Mouse (Mus musculus) cerebellum, postnatal 4 days (tissue): Measurements from ENCODE around the gene Rbfox3.

Experiments used
- DNase-seq, 2 experiments: peaks; one replicate each; pipeline ENCODE4 v3.0.0; 2022; ENCODE audit warnings: low spot score in 2 of 2, mixed read lengths in 1 of 2

Gene Rbfox3

DNA sequence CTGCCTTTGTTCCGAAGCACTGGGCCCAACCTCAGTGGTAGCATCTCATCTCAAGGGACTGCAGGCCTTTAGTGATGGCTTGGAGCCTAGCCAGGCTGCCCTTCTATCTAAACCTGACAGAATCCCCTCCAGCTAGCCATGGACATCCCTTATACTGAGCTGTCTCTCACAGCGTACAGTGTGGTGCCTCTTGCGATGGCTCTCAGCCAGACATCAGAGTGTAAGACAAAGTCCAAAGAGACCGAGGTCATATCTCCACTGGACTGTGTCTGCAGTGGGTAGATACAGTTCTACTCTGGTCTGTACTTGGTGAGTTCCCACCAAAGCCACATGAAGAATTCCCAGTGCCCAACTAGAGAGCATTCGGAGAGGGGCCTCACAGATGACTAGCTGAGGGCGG is 240.2 kb downstream of the Rbfox3 start:
- DNase-seq = no peak

DNA sequence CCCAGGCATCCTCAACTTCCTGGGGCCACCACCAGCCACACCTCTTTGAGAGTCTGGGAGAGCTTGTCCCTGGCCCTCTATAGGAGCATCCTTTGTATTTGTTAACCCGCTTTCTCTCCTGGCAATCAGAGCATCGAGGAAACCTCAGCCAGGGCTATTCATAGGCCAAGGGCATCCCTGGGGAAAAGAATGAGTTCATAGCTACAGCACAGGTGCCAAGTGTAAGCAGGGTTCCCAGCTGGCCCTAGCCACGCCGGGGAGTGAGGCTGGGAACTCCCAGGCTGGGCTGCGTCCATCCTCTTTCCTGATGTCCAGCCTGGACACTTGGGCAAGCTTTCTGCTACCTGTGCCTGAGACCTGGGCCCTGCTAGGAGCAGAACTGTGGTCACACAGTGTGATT is 241.6 kb downstream of the Rbfox3 start:
- DNase-seq = peak in 1 of 2 experiments; percentile 31

DNA sequence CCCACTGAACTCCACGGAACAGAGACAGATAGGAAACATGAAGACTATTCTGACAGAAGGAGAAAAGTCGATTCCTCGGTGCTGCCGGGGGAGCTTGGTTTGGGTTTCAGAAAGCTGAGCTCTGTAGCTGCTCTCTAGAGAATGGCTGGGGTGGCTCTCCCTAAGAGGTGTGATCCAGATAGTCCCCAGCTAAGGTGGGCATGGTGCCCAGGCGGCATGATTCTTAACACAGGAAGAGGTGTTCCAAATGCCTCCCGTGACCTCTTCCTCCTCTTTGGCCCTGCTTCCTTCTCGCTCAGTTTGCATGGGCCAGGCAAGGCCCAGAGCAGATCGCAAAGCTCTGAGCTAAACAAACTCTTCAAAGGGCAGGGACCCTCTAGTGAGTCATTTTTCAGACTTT is 243.0 kb downstream of the Rbfox3 start:
- DNase-seq = no peak

DNA sequence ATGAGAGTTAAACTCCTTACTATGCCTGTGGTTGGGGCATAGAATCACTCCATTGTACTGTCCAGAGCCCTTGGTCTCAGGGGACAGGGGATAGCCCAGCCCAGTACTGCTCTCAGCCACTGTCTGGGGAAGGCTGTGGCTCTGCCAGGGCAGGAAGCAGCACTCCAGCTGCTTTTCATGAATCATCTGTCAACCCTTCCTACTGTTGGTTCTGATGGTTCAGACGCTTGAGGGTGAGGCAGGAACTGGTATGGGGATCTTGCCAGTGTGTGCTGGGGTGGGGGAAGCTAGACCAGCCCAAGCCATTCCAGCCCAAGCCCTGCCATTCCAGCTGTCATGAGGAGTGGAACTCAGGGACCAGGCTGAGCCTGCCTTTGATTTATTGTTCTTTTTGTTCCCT is 243.5 kb downstream of the Rbfox3 start:
- DNase-seq = no peak

DNA sequence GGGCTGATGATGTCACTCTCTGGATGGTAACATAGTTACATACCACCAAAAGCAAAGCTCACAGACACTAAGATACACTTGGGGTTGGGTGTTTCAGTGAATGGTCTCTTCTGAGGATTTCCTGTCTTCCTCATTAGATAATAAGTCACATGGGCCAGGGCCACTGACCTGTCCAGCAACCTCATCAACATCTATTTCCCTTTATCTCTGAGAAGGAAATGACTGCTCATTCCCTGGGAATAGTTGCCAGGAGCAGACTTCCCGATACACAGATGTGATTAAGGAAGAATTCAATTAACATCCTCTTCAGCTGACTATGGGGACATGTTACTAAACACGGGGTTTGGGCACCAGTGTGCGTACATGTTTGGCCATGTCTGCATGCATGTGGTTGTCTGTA is 245.2 kb downstream of the Rbfox3 start:
- no peak for DNase-seq

DNA sequence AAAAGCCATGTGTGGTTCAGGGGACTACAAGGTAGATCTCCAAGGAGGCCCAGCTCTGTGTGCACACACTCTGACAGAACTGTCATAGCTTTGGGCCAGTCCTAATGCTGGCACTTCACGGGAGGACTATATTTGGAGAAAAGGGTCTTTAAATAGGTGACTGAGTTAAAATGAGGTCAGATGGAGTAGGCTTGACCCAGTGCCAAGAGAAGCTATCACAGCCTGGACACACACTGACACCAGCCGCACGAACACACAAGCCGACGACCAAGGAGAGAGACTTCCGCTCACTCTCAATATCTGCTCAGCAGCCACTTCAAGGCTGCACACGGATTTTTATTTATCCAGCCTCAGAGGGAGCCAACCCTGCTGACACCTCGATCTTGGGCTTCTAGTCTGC is 248.1 kb downstream of the Rbfox3 start:
- DNase-seq = no peak

DNA sequence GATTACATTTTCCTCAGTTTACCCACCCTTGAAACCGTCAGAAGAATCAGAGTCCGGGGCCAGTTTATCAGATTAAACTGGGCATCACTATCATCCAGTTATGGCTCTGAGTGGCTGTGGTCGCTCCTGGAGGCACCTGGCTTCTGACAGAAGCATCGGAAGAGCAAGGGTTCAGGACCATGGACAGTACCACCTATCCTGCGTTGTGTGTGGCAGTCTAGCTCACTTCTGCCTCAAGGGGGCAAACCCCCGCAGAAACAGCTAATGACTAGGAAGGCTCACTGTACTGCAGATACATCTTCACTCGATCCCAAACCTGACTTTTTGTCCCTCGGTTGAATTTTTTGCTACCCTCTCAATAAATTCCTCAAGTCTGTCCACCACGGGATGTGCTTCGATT is 252.1 kb downstream of the Rbfox3 start:
- DNase-seq = no peak

DNA sequence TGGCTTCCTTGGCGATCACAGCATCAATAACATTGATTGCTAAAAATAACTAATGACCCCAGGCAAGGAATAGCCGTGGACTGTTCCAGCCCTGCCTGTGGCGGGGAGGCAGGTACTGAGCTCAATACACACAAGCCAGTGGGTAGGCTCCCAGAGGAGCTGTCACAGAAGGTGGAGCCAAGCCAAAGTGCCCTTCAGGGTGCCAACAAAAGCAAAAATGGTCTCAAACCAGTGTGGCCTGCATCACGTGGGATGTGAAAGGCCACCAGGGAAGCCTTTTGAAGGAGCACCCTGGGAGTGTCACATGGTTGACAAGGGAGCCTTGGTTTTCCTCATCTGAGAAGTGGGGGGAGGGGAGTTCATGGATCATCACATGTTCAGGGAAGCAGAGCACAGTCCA is 255.6 kb downstream of the Rbfox3 start:
- no peak for DNase-seq

DNA sequence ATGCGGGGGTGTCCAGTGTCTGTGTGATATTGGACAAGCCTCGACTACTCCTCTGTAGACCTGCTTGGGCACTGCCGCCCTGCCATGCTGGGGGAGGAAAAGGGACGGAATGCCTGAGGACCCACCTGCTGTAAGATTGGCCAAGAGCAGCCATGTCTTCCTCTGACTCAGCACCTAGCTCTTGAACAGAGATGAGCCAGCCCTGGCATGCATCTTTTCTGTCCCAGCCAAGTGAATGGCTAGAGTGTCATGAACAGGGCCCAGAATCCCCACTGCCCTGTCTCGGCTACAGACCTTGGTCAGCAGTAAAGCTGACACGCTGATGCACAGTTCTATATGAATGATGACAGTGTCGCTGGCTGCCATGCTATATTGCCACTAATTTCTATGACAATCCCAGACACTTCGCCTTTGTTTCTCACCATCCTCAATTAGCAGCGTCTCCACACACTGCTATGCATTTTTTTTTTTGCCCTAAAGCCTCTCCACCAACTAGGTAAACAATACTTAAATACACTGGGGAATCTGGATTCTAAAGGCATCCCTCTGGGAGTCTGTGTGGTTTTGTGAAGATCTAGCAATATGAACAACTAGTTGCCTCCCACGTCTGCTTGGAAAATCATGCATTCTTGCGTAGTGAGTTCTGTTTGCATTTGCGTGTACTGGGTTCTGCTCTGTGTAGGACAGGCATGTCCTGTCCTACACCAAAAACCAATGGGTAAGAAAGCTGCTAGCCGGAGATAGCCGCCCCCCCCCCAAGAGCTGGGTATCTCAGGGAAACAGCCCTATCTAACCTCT is 257.7 kb downstream of the Rbfox3 start:
- no peak for DNase-seq

DNA sequence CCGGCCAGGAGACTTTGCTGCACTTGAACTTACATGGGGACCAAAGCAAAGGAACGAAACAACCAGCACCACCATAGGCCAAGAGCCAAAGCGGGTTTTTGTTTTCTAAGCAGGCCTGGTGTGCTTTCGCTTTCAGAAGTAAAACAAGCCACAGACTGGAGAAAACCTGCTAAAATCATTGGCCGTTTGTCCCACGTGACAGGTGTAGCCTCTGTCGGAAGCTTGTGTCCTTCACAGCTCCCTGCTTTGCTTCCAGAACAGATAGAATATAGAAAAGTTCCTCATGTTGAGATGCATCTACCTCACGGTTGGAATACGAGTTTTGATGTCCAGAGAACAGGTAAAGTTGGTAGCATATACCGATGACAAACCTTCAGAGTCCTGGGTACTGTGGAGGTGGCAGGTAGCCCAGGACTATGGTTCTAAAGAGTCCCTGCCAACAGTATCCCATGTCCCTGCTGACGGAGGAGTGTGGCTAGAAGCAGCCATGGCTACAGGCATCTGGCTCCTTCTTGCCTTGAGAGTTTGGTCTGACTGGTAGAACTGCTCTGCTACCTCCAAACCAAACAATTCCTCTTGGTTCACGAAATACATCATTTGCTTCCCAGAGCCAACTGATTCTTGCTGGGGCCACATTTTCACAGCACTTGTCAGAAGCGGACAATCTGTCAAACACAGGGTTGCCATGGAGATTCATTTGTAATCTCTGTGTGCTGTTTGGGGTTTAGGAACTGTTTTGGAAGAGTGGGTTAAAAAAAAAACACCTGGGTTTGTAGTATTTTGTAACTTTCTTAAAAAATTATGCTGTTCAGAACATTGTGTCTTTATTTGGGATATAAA is 258.8 kb downstream of the Rbfox3 start:
- no peak for DNase-seq

DNA sequence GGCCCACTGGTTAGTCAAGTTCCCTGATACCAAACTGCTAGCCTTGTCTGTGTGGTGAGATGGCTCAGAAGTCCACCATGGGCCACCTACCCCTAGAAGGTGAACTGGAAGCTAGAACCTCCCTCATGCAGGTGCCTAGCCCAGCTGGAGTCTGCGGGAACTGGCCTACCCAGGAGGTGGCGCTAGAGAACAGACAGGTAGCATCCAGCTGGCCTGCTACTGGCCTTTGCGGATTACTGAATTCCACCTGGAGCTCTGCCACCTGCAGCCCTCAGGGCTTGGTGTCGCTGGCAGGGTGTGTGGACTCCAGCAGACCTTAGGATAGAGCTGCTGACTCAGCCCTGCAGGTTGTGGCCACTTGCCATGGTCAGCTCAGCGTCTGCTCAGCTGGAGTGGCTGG is 263.0 kb downstream of the Rbfox3 start:
- DNase-seq = peak in 1 of 2 experiments; percentile 33

DNA sequence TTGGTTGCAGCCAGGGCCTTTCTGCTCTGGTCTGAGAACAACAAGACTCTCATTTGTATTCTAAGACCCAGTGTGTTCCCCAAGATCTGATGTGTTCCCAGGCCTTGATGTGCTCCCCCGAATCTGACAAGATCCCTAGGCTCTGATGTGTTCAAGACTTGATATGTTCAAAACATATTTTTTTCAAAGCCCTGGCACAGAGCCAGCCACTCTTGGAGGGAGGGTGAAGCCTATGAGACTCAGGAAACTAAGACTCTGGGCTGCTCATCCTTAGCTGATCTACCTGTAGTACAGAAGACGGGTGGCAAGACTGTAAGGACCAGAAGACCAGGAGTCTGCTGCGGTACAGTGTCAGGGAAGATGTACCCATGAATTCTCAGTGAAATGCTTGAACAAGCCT is 264.5 kb downstream of the Rbfox3 start:
- no peak for DNase-seq

DNA sequence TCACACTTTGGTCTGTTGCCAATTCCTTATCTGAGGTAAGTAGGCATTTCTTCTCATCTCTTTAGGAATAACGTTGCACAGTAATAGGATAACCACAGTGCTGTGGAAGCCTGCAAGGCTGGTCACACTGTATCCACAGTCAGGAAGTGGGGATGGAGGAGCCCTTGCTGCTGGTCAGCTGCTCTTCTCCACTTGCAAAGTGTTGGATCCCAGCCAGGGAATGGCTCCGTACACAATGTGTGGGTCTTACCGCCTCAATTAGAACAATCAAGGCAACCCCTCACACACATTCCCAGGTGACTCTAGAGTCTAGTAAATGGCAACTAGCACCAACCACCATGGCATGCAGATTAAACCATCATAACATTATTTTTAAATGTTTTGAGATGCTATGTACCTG is 266.2 kb downstream of the Rbfox3 start:
- no peak for DNase-seq

DNA sequence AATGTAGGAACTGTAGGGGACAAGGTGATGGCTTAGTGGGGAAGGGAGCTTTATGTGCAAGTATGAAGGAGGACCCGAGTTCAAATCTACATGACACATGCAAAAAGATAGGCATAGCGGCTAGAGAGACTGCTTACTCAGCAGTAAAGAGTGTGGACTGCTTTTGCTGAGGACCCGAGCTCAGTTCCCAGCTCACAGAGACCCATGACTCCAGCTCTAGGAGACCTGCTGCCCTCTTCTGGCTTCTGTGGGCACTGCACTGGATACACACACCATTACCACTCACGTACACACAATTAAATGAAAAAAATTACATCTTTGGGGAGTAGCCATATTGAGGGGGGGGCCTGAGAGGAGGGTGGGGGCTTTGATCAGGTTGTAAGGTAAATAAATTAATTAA is 270.7 kb downstream of the Rbfox3 start:
- DNase-seq = no peak

DNA sequence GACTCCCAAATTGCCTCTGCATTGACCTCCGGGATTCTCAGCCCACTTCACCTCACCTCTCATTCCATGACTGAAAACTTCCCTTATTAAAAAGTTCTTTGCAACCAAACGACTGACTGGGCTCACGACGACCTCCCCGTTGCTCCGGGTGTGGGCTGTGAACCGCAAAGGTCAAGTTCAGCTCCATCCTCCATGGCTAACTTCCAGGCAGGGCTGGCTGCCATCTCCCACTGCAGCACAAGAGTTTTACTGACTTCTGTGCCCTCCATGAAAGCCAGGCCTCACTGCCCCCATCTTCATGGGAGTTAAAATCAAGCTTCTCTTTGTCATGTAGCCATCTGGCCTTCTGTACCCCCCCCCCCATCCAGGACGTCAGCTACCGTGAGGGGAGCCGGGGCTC is 273.7 kb downstream of the Rbfox3 start:
- no peak for DNase-seq

DNA sequence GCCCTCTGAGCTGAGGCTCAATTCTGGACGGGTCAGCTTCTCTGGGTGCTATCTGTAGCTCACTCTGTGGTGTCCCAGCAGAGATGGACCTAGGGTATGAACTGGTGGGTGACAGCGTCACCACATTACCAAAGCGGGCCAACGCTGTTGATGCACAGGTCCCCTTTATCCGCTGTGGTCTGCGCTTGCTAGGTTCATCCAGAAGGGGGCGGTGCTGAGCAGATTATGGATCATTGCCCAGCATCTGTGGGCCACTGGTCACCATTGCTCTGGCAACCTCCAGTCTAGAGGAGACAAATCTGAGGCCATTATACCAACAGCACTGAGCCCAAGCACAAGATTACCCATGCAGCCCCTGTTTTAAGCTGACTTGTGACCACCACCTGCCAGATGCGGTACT is 276.8 kb downstream of the Rbfox3 start:
- DNase-seq = peak in 1 of 2 experiments; percentile 54

DNA sequence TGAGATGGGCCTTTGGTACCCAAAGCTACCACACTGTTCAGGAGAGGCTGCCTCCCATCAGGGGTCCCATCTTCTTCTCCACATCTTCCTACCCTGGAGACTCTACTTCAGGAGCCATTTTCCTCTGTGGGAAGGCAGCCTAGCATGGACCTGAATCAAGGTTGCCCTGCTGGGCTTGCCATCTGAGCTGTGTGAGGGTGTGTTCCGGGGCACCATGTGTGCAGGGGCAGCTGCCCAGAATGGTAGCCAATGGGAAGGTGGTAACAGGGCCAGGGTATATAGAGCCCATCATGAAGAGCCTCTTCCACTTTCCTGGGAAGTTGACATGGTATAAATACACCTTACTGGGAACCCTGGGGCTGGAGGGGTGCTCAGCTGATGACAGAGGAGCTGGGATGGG is 281.7 kb downstream of the Rbfox3 start:
- DNase-seq = no peak

DNA sequence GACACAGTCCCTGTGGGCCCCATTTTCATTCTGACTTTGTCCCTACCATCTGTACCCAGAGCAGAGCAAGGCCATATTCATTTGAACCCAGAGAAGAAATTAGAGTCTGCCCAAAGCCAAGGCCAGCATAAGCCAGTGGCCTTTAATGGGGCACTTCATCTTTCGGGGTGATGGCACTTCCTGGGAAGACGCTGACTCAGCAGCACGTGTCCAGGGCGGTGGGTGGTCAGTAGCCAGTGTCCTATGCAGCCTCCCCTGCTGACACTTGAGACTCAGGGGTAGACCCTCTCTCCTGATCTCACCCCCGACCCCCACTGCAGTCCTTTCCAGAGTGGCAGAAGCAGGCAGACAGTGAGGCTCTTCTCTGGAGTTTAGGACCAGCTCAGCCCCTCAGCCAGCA is 283.9 kb downstream of the Rbfox3 start:
- DNase-seq = no peak

DNA sequence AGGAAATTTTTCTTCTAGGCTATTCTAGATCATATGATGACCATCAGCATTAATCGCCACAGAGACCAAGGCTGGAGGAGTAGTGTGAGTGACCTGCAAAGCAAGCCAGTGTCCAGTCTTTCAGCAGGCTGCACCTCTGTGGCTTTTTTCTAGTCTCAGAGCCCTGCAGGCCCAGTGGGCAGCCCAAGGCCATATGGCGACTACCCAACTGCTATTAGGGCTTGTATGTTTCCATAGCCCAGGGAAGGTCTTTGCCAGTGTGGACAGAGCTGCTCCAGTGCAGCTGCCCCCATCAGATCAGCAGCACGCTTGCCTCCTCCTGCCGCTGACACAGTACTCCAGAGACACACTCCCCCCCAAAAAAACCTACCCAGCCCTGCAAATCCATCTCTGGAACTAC is 290.5 kb downstream of the Rbfox3 start:
- no peak for DNase-seq

DNA sequence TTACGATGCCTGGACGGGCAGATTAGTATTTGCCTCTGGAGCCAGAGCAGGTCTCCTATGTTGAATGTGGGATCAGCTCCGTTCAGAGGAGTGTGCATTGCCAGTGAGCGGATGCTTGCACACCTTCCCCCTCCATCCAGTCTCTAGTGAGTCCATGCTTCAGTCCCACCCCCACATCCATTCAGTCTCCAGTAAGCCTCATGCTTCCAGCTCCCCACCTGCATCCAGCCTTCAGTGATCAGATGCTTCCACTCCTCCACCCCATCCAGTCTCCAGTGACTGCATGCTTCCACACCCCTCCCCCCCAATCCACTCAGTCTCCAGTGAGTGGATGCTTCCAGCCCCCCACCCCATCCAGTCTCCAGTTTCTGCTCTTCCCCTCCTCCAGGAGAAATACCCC is 297.3 kb downstream of the Rbfox3 start:
- DNase-seq = no peak

DNA sequence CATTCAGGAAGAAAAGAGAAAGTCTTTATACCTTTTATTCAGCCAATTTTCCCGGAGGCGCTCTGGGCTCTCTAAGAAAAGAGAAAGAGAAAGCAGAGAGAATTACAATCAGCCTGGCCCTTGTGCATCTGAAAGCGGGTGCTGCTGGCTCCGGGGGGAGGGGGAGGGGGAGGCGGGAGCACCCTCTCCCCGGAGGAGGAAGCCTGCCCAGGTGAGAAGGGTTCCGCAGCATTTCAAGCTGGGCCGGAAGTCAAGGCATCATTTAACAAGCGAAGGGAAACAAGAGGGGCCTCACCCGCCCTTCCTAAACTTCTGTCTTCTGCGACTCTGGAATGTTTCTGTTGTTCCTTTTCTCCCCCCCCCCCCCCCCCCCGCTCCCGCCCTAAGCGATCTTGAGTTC is 301.3 kb downstream of the Rbfox3 start:
- DNase-seq = no peak

DNA sequence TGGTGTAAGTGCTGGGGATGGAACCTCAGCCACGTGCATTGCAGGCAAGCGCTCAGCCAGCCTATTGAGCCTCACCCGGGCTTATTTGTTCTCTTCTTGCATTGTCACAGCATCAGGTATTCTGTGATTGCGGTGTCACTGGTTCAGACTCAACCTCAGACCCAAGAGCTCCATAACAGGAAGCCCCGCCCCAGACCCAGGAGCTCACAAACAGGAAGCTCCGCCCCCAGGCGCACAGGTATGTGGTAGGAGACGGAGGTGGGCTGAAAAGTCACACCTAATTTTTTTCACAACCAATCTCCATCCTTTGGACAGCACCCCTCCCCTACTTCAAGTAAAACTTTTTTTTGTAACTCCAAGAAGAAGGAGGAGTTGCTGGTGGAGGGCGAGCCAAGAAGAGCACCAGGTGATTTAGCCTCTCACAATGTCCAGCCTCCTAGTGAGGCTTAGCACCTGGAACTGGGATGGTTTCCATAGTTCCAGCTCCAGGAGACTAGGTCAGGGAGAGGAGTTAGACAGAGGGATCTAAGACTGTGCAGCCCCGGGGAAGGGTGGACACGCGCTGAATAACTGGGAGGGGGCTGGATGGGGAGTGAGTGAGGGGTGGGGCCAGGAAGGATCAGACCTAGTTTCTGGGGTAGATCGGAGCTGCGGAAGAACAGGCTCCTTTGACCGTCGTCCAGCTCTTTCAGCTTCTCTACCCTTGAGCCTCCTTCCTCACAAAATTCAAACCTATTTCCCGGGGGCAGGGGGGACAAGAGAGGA is 302.0 kb downstream of the Rbfox3 start:
- DNase-seq = no peak
